Mouse (Mus musculus) gastrocnemius, adult 2 months (tissue): ENCODE data around the gene Mup4. TPM values are rescaled to one million over a fixed set of nuclear protein-coding genes. Genes with fewer than 3 reads are reported as not detected.

Source experiments
- DNase-seq: peaks from one replicate; pipeline ENCODE4 v3.0.0; 2022
- H3K27ac ChIP-seq: fragments of 200-600 bp; 2 replicates; pipeline ENCODE4 v1.8.1; 2022; ENCODE audit warnings: mild to moderate bottlenecking
- H3K4me3 ChIP-seq: fragments of 200-600 bp; 2 replicates; pipeline ENCODE4 v1.8.1; 2022; ENCODE audit warnings: mild to moderate bottlenecking, moderate library complexity
- CTCF ChIP-seq: fragments of 200-600 bp; IDR thresholded peaks from 2 replicates; pipeline ENCODE4 v1.8.1; 2022; ENCODE audit warnings: antibody characterized with exemption, mild to moderate bottlenecking, moderate library complexity
- intact Hi-C: fragments of 180-260 bp; cut with DNase I; formaldehyde crosslinking; loops from one replicate; pipeline ENCODE4 v1.15.1; 2025
- total RNA-seq, 2 experiments: library from RNA; stranded (reverse); gene quantifications; 2 replicates each; pipeline ENCODE4 v1.2.3; 2021

Mup4 gene
- total RNA-seq, 2 experiments from 2014 or later, result not detected

DNA sequence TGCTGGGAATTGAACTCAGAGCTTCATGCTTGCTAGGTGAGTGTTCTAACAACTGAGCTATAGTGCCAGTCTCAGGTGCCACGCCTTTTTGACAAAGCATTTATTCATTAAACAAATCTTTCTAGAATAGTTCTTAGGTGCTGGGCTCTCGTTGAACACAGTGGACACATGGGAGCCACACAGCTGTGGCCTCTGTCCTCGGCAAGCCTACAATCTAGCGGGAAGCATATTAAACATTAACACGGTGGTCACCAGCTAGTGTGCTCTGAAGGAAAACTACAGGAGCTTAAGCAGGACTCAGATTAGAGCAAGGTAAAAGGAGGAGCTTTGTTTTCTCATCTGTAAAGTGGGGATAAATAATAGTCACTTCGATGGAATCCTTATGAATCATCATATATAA, 53.4 kb downstream of the Mup4 start:
- no peak for DNase-seq
- no peak overlapping the region for H3K4me3 ChIP-seq
- intact Hi-C loops, result no loop called here
- no peak overlapping the region for H3K27ac ChIP-seq
- TF ChIP-seq CTCF, result no peak

Other genes starting within 250 kb of the Mup4 start
- gene Inip, start 159.1 kb downstream of the Mup4 start, total RNA-seq, result 1 to 10 TPM; 2.8 to 5.9 TPM
- 1 to 10 TPM; 3.1 to 4.1 TPM for gene Snx30, start 154.9 kb downstream of the Mup4 start, total RNA-seq
- not detected for gene Slc46a2, start 45.7 kb downstream of the Mup4 start, total RNA-seq
- gene Mup6, start 3.6 kb upstream of the Mup4 start, total RNA-seq, result not detected
- gene Mup7, start 109.8 kb upstream of the Mup4 start, total RNA-seq, result not detected
- gene Mup2, start 193.6 kb upstream of the Mup4 start, total RNA-seq, result not detected